Mouse (Mus musculus): Measurements from ENCODE around the gene Gamt.

DNA sequence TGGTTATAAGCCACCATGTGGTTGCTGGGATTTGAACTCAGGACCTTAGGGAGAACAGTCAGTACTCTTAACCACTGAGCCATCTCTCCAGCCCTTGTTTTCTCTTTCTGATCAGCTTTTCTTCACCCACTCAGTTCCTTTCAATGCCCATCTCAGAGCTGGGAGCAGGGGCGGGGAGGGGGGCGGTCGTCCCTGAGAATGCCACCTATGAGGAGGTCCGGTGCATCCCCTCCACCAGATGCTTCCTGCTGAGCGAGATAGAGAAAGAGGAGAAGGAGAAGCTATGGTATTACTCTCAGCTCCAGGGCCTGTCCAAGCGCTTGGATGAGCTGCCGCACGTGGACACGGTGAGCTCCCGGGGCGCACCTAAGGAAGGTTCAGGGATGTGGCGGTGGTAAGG lies 43.6 kb upstream of the Gamt start:
- TF ChIP-seq POLR2A (IDR thresholded peaks at IDR 0.05; ENCODE audit: borderline replicate concordance, low read depth, low read length) (no peak), CTCF (IDR thresholded peaks at IDR 0.05; ENCODE audit: low read depth, low read length) (no peak)

Measured in bone marrow macrophage, adult 2 months (primary cell).